Mouse (Mus musculus): ENCODE results near the gene Lemd1.

The Lemd1 gene

DNA sequence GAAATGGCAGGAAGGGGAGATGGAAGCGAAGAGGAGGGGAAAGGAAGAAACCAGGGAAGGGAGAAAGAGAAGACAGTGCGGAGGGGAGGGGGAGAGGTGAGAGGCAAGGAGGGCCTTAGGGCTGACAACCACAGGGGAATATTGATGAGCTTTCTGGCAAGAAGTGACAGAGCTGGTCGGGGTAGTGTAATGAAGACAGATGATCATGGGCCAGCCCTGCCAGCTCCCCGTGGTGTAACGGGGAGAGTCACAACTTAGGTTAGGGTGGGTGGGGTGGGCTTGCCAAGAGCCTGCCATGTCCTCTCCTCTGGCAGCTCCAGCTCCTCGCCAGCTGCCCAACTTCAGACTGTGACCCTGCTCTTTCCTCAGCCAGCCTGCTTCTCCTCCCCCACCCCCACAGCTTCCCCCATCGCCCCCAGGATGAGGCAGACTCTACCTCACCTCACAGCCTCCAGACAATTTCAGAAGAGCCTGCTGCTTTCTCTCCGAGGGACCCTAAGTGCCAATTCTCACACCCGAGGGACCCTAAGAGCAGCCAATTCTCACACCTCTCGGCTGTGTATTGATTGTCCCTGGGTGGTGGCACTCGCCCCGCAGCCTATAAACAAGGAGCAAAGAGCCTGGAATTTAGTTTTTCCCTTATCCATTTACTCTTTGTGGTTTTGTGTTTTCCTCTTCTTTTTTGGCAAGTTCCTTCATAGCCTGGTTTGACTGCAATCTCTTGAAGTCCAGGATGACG is 26.3 kb upstream of the Lemd1 start:
- no peak for DNase-seq (ENCODE audit: low spot score in 2 of 2)

DNA sequence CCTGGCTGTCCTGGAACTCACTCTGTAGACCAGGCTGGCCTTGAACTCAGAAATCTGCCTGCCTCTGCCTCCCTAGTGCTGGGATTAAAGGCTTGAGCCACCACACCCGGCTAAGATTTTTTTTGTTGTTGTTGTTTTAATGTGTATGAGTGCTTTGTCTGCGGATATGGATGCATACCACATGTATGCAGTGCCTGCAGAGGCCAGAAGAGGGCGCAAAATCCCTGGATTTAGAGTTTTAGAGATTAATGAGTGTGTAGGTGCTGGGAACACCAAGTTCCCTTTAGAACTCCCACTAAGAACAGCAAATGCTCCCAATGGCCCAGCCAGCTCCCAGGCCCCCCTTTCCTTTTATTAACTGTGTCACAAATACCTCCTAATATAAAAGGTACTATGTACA is 25.4 kb upstream of the Lemd1 start:
- no peak for DNase-seq (ENCODE audit: low spot score in 2 of 2)

DNA sequence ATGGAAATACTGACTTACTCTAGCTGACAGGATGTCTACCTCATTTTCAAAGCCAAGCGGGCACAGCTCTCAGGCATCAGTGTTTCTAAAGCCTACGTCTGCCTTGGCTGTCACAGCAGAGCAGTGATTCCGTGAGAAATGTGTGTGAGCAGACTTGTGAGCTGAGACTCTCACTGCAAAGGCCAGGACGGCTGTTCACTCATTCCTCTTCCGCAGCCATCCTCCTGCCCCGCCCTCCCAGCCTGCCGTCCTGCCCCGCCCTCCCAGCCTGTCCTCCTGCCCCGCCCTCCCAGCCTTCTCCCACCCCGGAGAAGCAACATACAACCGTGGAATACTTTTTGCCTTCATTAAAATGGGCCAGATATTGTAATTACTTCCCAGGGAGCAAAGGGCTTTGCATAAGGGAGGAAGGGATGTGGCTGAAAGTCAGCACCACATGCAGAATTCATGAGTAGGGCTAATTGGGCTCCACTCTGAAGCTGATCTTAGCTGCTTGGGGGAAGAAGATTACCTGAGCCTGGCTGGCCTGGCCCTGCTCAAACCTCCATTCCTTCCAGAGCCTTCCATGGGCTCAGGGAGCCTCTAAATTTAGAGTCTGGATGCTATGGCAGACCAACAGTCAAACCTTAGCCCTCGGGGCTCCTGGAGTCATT is 23.0 kb upstream of the Lemd1 start:
- DNase-seq (ENCODE audit: low spot score in 2 of 2): no peak

DNA sequence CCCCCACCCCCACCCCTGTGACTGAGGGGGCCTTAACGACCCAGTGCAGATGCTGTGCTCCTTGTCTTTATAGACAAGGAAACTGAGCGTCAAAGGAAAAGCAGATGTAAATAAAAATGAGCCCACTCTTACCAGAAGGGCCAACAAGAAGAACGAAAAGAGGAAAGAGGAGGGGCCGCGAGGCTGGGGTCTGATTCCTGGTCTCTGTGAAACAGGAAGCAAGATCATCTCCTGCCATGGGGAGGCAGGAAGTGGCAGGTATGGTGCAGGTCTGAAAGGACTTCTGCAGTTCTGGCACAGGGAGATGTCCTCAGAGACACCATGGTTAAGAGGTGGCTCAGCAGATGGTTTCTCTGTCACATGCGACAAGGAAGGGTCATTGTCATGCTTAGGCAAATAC is 20.5 kb upstream of the Lemd1 start:
- no peak for DNase-seq (ENCODE audit: low spot score in 2 of 2)

DNA sequence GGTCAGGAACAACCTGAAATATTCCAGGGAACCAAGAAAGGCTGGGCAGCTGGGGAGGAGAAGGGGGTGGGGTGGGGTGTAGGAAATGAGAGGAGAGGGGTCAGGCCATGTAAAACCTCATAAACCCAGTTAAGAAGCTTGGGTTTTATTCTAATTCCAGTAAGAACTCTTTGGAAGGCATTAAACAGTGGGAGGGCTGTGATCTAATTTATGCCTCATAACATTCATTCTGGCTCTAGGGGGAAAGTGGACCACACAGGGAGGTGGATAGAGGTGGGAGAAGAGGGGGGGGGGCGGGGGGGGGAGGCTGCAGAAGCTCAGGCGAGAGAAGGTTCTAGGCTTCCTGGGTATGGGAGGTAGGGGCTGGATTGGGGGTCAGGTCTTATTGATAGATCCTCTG is 19.6 kb upstream of the Lemd1 start:
- no peak for DNase-seq (ENCODE audit: low spot score in 2 of 2)

DNA sequence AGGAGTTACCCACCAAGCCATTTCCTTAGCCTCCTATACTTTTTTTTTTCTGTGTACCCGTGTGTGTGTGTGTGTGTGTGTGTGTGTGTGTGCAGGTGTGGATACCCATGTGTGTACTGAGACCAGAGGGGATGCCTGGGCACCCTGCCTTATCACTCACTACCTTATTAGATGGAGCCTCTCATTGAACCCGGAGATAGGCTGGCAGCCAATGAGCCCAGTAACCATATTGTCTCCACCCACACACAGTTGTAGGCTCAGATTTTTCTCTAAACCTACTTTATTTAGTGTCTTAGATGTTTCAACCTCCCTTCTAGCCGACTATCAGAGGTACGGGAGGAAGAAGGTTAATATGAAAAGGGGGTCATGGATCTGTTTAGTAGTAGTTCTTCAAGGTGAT is 4.9 kb upstream of the Lemd1 start:
- no peak for DNase-seq (ENCODE audit: low spot score in 2 of 2)

DNA sequence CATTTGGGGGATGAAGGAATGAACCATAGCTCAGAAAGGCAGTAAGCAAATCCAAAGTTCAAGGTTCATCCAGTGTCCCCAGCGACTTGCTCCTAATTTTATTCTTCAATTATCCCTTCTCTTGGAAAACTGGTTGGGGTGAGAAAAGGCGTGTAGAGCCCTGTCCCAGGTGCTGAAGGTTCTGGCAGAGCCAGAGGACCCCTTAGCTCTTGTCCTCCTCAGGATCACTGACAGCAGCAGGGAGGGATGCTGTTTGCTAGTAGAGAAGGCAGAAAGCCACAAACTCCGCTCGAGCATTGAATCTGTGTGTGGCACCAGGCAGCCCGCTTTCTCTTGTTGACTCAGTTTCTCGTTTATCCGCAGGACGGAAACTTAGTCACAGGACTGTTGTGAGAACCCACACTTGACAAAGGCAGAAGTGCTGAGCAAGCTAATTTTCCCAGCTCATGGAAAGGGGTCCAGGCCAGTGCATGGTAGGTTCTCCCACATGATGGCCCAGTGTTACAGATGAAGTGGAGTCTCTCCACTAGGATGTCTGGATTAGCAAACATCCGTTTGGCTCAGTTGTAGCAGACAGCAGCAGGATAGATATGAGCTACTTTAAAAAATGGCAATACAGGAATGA is 2.7 kb upstream of the Lemd1 start:
- peak in 1 of 2 experiments; percentile 56 for DNase-seq (ENCODE audit: low spot score in 2 of 2)

DNA sequence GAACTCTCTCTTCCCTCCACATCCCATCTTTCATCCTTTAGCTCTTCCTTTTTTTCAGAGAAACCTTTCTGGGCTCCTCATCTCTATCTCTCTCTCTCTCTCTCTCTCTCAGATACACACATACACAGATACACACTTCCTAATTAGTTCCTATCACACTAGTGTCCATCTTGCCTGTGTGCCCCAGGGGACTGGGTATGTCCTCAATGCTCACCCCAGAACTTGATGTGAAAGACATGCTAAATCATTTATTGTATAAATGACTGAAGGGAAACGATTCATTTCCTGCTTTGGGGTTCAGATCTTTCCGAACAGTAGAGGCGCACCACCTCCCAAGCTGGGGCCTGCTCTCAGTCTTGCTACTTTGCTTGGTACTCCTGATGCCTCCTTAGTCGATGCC is 2.0 kb upstream of the Lemd1 start:
- no peak for DNase-seq (ENCODE audit: low spot score in 2 of 2)

DNA sequence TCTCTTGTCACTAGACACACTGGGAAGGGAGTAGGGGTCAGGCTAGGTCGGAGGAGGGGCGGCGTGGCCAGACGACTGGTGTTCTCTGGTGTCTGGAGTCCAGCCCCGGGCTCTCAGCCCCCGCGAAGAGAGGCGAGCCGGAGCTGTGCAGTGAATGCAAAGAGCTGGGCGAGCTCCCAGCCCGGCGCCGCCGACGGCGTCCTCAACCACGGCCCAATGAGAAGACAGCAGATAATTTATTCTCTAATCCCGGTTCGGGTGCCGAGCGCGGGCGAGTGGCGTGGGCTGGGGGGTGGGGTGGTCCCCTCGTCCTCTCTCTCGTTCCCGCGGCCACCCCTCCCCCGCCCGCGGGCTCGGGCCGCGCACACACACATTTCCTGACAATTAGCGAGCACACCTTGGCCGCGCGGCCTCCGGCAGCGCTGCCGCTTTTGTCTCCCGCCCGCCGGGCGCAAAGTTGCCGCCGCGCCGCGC is 1.2 kb upstream of the Lemd1 start:
- DNase-seq (ENCODE audit: low spot score in 2 of 2): peak in 1 of 2 experiments; percentile 60

DNA sequence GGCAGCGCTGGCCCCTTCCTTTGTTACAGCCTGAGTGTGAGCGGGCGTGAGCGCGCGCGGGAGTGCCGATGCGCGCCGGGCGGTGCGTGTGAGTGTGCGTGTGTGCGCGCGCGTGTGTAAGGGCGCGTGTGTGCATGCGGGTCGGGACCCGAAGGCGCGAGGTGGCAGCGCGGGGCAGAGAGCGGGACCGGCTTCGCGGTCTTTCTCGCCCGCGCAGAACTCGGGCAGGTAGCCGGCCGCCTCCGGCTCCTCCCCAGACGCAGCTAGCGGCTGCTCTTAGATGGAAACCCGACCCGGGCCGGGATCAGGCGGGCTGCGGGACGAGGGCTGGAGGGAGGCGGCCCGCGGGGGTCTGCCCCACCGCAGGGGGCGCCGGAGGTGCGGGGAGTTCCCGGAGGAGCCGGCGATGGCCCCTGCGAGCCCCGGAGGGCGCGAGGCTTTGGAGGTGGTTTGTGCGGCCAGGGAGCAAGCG is 574 bp upstream of the Lemd1 start:
- DNase-seq (ENCODE audit: low spot score in 2 of 2): peak in 1 of 2 experiments; percentile 60

DNA sequence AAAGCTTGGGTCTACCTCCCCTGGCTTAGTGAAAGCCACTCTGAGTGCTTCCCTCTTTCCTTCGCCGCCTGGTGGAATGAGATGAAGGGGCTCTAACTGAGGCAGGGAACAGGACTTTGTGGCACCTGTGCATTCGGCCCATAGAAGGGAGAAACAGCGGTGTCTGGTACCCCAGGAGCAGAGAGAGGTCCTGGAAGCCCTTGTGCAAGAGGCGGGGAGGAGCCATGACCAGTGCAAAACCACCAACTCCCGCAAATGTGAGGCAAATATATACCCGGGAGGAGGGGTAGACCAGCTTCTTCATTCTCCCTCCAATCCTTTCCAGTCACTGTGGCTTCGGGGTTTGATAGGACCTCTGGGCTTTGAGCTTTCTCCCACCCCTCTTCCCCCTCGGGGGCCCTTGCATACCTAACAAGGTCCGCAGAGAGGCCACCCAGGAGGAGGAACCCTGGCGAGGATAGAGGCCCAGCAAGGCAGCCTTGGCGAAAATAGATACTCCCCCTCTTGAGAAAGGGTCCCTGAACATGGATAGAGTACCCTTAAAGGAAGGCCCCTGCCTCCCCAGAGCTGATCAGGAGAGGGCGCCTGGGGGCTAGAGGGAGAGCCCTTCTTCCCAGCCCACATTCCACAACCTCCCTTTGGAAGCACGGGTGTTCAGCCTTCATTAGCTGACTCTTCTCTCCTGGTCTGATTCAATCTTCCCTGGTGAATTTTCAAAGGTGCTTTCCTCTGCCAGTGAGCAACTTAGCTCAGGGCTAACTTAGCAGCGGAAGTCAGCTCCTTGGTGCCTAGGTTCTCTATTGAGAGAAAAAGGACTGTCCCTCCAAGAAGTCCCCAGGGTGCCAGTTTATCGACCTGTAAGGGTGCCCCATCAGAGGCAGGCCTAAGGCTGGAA is 802 bp downstream of the Lemd1 start:
- no peak for DNase-seq (ENCODE audit: low spot score in 2 of 2)

DNA sequence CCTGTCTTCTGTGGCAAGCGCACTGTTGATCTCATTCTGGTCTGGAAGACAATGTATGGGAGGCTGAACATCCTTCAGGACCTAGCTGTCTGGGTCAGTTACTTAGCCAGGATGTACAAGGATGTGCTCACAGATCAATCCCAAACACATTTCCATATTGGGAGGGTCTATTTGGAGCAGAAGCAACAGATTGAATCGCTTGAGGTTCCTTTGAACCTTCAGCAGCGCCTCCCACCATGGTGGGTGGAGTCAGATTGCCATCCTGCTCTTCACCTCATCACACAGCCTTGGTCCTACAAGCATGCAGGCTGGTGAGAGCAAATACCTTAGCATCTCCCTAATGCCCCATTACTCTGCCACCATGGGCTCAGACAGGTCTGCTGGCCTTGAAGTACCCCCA is 2.6 kb downstream of the Lemd1 start:
- no peak for DNase-seq (ENCODE audit: low spot score in 2 of 2)

DNA sequence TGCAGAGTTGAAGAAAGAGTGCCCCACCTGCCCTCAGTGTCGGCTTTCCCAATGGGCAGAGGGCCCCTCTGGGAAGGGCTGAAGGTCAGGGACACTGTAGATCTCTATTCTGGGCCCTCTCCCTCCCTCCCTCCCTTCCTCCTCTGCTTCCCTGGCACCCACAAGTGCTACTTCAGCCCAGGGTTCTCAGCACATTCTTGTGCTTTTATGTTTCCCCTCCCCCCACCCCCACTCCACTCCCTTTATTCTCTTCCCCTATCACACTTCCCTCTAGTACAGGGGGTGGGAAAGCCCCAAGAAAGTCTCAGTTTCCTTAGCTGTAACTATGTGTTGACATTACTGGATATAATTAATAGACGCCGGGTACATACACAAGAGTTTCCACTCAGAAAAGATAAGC is 3.4 kb downstream of the Lemd1 start:
- no peak for DNase-seq (ENCODE audit: low spot score in 2 of 2)

DNA sequence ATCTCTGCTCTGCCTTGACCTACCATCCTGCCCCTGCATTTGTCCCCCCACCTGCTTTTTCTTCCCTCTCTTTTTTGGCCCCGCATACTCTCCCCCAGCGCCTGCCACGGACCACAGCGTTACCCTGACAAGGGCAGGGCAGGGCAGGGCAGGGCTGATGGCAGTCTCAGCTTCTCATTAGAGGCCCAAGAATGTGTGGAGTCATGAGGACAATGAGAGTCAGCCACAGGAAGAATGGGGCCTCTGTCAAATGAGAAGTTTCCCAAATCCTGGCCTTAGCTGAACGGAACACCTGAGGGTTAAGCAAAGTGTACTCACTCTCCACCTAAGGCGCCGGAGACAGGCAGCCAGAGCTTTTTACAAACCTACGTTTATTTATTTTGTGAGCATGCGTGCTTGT is 3.9 kb downstream of the Lemd1 start:
- no peak for DNase-seq (ENCODE audit: low spot score in 2 of 2)

DNA sequence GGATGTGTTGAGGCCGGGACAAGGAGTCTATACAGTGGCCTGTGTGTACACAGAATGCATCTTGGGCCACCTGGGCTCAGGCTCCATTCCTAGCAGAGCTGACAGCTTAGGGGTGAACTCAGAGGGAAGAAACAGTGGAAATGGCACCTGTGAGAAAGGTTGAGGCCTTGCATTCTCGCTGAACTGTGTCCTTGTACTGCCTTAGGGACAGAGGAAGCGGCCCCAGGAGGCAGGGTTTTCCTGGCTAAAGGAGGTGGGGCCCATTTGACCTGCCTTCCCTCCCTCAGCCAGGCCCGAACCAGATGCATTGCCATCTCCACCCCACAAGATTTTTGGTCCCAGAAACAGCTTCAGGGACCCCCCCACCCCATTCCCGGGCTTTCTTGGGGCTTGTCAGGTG is 4.5 kb downstream of the Lemd1 start:
- no peak for DNase-seq (ENCODE audit: low spot score in 2 of 2)

DNA sequence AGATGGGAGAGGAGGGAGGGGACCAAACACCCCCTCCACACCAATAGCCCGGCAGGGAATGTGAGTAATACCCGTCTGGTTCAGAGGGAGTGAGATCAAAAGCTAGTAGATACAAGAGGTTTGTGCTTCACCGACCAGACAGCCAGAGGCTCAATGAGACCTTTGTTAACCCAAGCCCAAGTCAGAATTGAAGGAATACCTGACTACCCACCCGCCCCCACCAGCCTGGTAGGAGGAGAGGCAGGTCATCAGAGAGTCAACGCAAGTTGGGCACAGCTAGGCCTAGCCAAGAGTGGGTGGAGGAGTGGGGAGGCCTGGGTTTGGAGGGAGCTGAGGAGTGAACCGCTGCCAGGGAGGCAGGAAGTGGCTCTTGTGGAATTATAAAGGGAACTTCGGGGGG is 5.1 kb downstream of the Lemd1 start:
- no peak for DNase-seq (ENCODE audit: low spot score in 2 of 2)

DNA sequence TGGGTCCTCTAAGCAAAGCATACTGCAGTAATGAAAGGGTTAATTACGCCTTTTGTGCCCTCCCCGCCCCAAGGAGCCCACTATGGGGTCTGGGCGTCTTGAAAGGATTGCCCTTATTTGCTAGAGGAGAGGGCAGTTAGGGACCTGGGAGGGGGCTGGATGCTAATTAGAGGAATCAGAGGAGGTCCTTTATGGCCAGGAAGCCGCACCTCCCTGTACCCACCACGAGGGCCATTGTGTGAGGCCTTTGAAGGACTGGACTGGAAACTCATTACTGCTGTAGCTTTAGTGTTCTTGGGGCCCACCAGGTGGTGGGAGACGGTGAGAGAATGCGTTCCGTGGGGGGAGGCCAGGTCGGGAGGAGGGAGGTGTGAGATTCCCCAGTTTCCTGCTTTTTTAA is 6.4 kb downstream of the Lemd1 start:
- no peak for DNase-seq (ENCODE audit: low spot score in 2 of 2)

DNA sequence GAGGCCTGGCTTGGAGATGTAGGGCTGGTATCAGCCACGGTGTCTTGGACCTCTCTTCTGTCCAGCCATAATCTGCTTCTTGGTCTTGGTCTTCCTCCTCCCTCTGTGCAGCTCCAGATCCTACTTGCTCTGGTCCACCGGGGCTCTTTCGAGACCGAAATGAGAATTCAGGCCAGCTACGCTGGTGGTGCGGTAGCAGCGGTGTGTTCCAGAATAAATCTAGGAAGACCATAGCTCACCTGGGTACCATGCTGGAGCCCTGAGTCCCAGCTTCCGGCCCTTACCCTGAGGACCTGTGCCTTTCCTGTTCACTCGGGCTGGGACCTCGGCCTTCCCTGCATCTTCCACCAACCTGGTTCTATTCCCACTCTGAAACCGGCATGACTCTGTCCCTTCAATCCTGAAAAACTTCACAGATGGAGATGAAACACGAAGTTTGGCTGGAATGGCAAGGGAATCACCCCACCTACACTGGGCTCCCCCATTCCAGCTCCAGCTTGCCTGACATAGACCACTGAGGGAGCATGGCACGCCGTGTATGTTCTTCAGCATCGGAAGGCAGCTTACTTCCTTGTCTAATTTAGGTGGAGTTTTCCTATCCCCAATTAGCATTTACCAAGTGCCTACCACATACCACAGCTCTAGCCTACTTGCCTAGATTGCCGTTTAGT is 7.3 kb downstream of the Lemd1 start:
- no peak for DNase-seq (ENCODE audit: low spot score in 2 of 2)

DNA sequence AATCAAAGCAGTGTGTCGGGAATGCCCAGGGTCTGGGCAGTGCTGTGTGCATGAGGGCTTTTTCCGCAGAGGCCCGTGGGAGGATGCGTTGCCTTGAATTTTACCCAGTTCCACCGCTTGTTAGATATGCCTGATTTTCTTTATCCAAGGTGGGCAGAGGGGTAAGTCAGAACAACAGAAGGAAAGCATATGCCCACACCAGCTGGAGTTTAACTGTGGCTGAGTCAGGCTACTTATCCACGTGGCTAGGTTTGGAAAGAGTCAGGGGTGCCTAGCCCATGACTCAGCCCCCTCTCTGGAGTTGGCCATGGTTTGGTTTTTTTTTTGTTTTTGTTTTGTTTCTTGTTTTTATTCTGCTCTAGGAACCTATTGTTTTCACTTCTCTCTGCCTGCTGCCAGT is 8.0 kb downstream of the Lemd1 start:
- no peak for DNase-seq (ENCODE audit: low spot score in 2 of 2)

DNA sequence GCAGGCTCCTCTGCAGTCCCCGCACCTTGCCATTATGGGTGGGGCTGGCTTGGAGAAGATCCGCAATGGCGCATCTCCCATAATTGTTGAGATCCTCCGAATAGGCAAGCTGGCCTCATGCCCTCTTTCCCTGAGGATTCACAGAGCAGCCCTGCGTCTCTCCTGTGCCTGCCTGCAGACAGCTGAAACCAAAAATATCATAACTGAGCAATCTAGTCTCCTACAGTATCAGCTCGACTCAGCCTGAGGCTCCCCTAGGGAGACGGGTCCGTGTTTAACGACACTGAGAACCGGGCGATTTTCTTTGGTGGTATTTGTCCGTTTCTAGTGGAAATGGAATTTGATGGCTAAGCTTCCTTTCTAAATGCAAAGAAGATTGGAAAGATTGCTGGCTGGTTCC is 8.7 kb downstream of the Lemd1 start:
- DNase-seq (ENCODE audit: low spot score in 2 of 2): no peak

All from urinary bladder, postnatal 4 days (tissue).